Mouse (Mus musculus) urinary bladder, adult 18-20 months (tissue): Measurements from ENCODE around the gene Ikbip.

Experiments
- DNase-seq, 2 experiments: peaks; one replicate each; pipeline ENCODE4 v3.0.0; 2022; ENCODE audit warnings: low spot score in 2 of 2, mixed read lengths in 2 of 2

Gene Ikbip

DNA sequence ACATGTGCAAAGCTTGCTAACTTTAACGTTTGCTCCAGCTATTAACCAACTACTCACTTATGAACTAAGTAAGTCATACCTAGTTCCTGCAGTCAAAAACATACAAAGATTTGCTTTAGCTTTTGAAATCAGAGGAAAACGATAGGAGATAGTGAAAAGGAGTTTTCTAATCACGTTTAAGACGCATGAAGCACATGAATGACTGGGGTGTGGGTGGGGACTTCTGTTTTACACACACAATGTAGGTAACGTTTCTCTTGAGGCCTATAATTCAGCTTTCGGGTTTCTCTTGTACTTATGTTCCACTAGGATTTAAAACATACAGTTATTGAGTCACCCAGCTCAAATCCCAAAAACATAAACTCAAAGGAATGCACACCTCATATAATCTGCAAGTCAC lies 39.9 kb downstream of the Ikbip start:
- DNase-seq = no peak

GRCm38 (mm10) chr10:91123281-91123827 lies 40.6 kb downstream of the Ikbip start:
- DNase-seq = peak in 1 of 2 experiments; percentile 15

DNA sequence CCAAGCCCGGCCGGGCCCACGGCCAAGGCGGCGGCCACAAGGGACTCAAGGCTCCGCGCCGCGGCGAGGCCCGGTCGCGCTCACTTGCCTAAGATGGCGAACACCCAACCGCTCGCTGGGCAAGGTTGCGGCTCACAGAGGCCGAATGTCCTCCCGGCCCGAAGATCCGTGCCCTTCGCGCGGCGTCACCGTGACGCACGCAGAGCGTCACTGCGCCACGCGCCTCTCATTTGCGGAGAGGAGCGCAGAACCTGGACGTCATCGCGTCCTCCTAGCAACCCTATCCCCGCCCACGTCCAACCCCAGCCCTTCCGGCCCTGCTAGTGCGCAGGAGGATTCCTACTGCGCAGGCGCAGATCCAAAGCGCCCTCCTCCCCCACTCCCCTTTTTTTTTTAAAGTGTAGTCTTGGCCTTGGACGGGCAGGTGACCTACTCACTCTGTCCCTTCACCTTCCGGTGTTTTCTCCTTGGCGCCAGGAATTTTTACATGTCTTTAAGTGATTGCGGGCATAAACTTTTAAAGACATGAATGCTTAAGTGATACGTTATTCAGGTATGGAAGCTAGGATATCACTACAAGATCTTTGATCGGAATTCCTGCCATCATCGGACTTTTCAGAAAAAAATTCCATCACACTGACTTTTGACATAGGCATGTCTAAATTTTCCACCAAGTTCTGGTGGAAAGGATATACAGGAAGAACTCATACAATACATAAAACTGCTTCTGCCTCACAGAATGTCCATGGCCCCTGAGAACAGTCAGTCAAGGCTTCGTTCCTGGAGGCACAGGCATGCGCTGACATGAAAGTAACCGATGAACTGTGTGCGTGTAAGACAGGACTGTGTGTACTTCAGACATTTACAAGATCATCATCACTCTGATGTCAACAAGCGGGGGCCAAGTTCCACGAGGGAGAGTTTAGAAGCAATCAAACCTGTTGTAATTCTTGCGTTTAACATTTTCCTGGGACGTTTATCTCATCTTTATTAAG lies 41.4 kb downstream of the Ikbip start, which contains the start of gene Slc25a3:
Slc25a3 (minus strand) TSS at position 232 of the 995 bp plus-strand sequence.
- DNase-seq = peak; percentile 90 to 98

DNA sequence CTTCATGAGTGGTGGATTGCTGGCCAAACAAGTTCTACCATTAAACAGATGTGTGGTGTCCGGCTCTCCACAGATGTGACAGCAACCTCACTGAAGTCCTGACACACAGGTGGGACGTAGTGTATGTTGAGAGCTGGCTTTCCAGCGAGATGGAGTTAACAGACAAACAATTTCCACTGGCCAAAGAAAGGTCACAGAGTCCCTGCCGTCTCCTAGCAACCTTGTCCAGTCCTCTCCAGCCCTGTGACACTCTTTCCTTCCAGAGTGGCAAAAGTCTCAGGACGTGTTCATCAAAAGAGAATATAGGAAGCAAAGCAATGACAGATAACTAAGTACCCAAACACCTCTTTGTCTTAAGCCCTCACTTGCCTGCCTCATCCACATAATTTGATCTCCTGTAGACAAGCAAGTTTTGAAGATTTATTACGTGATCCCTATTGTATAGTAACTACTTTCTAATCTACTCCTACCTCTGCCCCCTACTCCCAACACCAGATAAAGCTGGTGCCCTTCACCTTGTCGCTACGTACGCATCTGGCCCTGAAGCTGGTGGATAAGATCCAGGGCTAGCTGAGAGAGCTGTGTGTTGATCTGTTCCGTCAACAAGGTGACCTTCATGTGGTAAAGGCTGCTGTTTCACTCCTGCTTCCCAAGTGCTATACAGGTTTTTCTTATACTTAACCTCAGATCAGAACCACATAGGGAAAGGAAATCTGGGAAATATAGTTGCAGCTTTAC lies 44.0 kb downstream of the Ikbip start:
- DNase-seq = no peak

DNA sequence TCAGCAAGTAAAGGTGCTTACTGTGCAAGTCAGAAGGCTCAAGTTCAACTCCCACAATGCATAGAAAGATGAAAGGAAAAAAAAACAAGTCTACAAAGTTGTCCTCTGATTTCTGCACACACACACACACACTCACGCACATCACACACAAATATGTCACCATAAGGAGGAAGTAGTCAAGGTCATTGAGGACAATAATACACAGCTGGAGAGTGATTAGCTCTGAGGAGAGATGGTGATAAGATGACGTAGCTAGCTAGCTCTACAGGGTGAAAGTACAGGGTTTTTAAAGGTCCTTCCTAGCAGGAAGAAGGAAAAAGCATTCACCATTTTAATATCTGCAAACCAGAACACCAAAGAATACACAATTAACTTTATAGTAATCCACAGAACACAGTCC lies 44.7 kb downstream of the Ikbip start:
- DNase-seq = no peak

- DNase-seq = no peak
Observed at GRCm38 (mm10) chr10:91128551-91129160, 45.9 kb downstream of the Ikbip start.

DNA sequence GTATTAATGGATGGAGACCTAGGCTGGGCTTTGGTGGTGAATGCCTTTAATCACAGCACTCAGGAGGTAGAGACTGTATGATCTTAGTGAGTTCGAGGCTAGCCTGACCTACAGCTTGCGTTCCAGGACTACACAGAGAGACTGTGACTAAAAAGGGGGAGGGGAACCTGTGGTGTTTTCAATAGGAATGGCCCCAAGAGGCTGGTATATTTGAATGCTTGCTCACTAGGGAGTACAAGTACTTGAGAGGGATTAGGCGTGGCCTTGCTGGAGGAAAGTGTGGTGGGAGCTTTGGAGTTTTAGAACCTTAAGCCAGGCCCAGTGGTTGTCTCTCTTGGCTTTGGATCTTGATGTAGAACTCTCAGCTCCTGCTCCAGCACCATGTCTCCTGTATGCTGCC lies 48.1 kb downstream of the Ikbip start:
- no peak for DNase-seq

GRCm38 (mm10) chr10:91131565-91131964 lies 48.8 kb downstream of the Ikbip start:
- DNase-seq = no peak

DNA sequence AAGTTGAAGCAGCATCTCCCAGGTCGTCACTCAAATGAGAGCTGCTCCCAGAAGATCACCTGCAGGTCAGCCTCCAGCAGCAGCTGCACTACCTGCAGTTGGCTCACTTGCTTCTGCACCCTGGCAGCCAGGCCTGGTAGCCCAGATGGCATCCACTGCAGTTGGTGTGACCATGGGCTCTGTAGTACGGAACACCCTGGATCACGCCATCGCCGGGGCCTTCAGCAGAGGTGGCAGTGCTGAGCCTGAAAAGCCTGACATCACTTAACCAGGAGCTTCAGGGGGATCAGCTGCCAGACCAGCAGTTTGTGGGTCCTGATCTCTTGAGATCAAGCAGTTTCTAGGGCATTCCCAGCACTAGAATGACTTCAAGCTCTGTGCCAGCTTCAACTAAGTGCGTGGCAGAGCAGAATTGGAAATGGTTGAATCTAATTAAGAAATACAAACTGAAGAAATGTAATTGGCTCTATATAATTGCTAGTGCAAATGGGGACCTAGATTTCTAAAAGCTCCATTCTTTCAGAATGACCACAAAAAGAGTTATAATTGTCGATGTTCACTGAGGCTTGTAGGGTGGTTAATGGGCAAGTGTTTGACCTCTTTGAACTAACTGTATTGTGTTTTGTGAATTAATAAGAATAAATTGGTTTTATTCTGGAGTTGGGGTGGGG lies 52.7 kb downstream of the Ikbip start:
- no peak for DNase-seq

DNA sequence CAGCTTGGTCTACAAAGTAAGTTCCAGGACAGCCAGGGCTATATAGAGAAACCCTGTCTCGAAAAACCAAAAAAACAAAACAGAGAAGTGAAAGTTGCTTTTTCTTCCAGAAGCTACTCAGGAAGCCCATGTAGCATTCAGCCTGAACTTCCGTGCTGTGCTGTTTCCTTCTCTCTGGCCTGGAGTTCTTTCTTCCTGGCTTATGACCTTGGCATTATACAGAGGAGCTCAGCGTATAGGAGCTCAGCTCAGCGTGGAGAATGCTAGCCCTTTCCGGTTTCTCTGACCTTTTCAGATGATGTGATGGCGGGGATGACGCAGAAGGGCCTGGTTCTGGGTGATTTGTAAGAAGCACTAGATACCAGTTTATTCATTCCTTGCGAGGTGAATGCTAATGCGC lies 54.7 kb downstream of the Ikbip start:
- no peak for DNase-seq

DNA sequence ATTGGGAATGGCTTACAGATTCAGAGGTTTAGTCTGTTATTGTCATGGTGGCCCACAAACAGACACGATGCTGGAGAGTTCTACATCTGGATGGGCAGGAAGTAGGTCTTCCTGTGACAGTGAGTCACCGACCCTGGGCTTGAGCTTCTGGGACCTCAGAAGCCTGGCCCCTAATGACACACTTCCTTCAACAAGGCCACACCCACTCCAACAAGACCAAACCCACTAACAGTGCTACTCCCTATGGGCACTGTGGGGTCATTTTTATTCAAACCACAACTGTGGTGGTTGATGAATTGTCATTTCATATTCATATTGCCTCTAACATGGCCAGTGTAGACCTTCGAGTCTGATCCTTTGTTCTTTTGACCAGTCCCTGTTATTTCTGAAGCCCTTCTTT lies 55.6 kb downstream of the Ikbip start:
- no peak for DNase-seq

DNA sequence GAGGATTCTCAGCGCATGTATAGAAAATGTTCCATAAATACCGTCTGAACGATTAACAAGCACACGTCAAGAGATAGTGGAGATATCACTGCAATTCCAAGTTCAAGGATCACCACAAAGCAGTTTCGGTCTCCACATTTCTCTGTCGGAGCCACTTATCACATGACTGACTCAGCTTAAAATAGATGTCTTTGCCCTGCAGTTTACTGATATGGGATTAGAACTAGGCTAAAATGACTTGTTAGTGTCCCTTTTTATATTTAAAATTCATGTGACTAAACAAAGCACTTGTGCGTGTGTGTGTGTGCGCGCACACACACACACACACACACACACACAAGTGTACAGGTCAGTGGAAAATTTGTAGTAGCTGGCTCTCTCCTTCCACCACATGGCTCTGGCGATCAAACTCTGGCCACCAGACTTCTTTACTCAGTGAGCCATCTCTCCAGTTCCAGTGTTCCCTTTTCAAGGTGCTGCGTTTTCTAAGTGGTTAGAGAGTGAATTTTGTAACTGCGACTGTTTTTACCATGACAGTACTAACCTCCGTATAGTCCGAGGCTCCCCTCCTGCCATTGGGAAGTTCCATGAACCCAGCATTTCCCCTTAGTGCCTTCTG lies 56.5 kb downstream of the Ikbip start:
- DNase-seq = no peak

DNA sequence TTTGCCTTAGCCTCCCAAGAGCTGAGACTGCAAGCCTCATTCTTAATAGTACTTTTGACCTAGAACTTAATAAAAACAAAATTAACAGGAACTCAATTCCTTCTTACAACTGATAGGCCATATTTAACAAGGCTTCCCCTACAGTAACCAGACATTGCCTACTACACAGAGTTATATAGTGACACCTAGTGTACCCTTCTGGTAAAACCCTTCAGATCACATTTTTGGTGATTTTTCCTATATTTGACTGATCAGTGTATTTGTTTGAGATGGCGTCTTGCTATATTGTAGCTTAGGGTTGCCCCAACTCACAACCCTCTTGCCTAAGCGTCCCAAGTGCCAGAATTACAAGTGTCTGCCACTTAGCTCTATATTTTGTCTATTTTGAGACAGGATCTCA lies 58.8 kb downstream of the Ikbip start:
- DNase-seq = no peak

DNA sequence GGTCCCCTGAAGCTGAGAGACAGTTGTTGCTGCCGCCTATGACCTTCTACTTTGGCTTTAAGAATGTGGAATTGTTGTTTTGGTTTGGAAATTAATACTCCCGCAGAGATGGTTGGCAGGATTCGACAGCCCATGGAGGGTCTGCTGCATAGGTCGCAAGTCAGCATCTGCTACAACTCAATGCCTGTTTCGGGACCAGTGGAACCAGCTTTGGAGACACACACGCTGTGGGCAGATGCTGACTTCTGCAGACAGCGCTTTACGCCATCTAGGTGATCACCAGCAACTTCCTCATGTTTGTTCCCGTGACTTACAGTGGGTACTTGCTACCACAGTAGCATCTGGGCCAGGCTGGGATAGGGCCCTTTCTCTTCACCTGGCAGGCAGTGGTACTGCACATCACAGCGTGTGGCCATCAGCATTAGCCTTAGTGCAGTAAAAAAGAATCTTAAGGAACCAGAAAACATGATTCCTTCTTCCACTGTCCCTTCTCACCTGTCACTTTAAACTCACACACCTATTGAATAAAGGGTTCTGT lies 60.0 kb downstream of the Ikbip start:
- DNase-seq = no peak

DNA sequence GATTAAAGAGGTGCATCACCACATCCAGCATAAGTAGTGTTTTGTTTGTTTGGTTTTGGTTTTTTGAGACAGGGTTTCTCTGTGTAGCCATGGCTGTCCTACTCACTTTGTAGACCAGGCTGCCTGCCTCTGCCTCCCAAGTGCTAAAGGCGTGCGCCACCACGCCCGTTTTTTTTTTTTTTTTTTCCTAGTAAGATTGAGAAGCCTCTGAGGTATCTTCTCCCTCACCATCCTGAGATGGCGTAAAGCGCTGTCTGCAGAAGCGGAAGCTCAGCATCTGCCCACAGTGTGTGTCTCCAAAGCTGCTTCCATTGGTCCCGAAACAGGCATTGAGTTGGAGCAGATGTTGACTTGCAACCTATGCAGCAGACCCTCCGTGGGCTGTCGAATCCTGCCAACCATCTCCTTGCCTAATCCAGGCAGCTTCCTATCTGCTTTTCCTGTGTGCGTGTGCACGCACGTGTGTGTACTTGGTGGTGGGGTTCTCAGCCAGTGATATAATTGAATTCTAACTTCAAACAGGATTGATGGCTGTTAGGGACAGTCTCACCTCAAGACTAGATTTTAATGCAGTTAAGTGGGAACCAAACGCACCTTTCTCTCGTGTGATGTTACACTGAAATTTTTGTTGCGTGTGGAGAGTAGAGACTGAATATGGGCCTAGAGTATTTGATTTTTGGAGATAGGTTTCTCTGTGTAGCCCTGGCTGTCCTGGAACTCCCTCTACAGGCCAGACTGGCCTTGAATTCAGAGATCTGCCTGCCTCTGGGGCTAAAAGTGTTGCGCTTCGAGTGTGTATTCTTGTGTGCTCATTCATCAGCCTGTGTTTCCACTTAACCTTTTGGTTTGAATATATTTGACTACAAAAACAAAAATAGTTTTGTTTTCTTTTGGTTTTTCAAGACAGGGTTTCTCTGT lies 60.8 kb downstream of the Ikbip start:
- no peak for DNase-seq

GRCm38 (mm10) chr10:91145413-91145812 lies 62.7 kb downstream of the Ikbip start:
- no peak for DNase-seq
